8 mouse cellular contexts compared by ENCODE assay signal in the genomic region with DNA sequence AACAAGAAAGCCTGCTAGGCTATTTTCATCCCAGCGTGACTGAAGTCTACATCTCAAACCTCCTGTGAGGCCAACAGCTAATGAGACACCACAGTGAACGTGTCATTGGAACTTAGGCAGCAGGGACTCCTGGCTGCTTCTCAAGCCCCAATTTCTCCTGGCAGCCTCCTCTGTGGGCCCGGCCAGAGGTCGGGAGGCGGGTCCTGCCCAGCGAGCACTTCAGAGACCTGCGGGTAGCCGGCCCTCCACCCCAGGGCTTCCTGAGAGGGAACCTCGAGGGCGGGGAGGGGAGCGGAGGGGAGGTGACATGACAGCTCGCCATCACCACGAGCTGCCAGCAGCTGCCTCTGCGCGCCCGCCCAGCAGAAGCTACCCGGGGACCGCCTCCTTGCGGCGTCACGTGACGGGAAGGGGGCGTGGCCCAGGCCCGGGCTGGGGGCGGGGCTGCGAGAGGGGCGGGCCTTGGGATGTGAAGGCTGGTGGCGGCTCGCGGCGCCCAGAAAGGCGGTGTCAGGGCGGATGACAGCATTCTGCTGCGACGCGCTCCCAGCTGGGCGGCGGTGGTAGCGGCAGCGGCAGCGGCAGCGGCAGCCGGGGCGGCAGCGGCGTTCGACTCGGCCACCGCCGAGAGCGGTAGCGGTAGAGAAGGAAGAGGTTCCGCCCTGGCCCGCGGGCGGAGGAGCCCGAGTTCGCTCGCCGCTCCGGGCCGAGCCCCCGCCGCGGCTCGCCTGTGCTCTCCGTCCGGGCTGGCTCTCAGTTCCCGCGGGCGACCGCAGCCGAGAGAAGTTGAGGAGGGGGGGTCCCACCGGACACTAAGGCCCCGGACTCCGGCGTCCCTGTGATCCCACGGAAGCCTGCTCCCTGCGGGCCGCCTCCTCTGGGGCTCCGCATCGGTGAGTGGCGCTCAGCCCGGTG. TPM values are rescaled to one million over a fixed set of nuclear protein-coding genes. Genes with fewer than 3 reads are reported as not detected.
DNase-seq lines count a peak whose midpoint lies in the region; ATAC-seq lines count a peak whose summit lies in the region.

A gene (plus strand): TSS at position 449 of the 915 bp plus-strand sequence.

- peak; percentile 76 for ATAC-seq in common myeloid progenitor, adult 5-6 weeks (replicated peaks; ENCODE audit: low read depth, poor library complexity, severe bottlenecking)
- peak; percentile 64 for ATAC-seq in megakaryocyte progenitor cell, adult 5-6 weeks (replicated peaks; ENCODE audit: poor library complexity)

- peak; percentile 98 for DNase-seq in ZHBTc4 (ENCODE audit: low read depth, low spot score)
- peak; percentile 99 to 100 for DNase-seq in gastrocnemius, adult 8-10 months (ENCODE audit: low spot score in 2 of 2)
- DNase-seq in induced T-regulatory cell, adult 2 months (ENCODE audit: low read depth): peak; percentile 98
- peak; percentile 96 to 99 for DNase-seq in left cerebral cortex, adult 9 months (ENCODE audit: low spot score in 2 of 2)
- peak; percentile 99 for DNase-seq in right cerebral cortex, postnatal 14 days
- DNase-seq in urinary bladder, postnatal 36 days (ENCODE audit: low spot score in 2 of 2): peak; percentile 99 to 100

RNA-seq across cellular contexts. Expression of the gene that starts here (rescaled TPM):
- 163 and 167 TPM in 2 replicates for total RNA-seq in common myeloid progenitor, adult 5-6 weeks (2017)
- 10 to 100 TPM; 13.7 to 16.9 (median 14.6) TPM for total RNA-seq in gastrocnemius, adult 8-10 months (2022)
- 73.2 and 80.2 TPM in 2 replicates for total RNA-seq in megakaryocyte progenitor cell, adult 5-6 weeks (2015)
- total RNA-seq in megakaryocyte progenitor cell, adult 5-6 weeks (2017): 90.9 and 125 TPM in 2 replicates

Comparison
In these comparisons a context has a peak if more than half of its experiments do, and no peak if none do; other contexts are left out.
1. Peak in every context shown above with its lines: DNase-seq and ATAC-seq.